In genomic region chr11:22971835-22972709, GRCm38 (mm10) we compare ENCODE assay signal across 8 mouse cellular contexts. TPM values are rescaled to one million over a fixed set of nuclear protein-coding genes. Genes with fewer than 3 reads are reported as not detected.
A peak's percentile ranks its signal among the peaks of the same experiment; 100 is the strongest.
DNase-seq lines count a peak whose midpoint lies in the region; ATAC-seq lines count a peak whose summit lies in the region.

Gene Zrsr1 (plus strand): TSS chr11:22972005.

- H3K9ac ChIP-seq in intestine, embryonic 16.5 days (ENCODE audit: low read depth, low read length), result peak within 1 kb of the TSS; percentile 52
- H3K9ac ChIP-seq in limb, embryonic 11.5 days (ENCODE audit: low read length), result peak within 1 kb of the TSS; percentile 53
- H3K9ac ChIP-seq in midbrain, embryonic 12.5 days (replicated peaks), result peak within 1 kb of the TSS; percentile 55

- no peaks in the 10 kb centered on the region for H3K4me1 ChIP-seq in intestine, embryonic 16.5 days (ENCODE audit: control insufficient read depth, insufficient read depth, low read length)
- no peaks in the 10 kb centered on the region for H3K4me1 ChIP-seq in limb, embryonic 11.5 days (ENCODE audit: control insufficient read depth, insufficient read depth, low read length)
- H3K4me1 ChIP-seq in midbrain, embryonic 12.5 days, result peaks cover 23% of the 10 kb centered on the region

- peaks cover 26% of the 10 kb centered on the region for H3K9me3 ChIP-seq in intestine, embryonic 16.5 days (ENCODE audit: control insufficient read depth, low read length)
- H3K9me3 ChIP-seq in limb, embryonic 11.5 days (ENCODE audit: control insufficient read depth, low read length), result peaks cover 11% of the 10 kb centered on the region; the same call in 1 of the 2 replicates
- H3K9me3 ChIP-seq in midbrain, embryonic 12.5 days, result peaks cover 18% of the 10 kb centered on the region

- peak within 1 kb of the TSS; percentile 78 for H3K27ac ChIP-seq in intestine, embryonic 16.5 days (ENCODE audit: low read length)
- H3K27ac ChIP-seq in limb, embryonic 11.5 days (replicated peaks; ENCODE audit: low read depth, low read length), result no peak within 1 kb of the TSS
- peak within 1 kb of the TSS; percentile 46; the same call in 1 of the 2 replicates for H3K27ac ChIP-seq in midbrain, embryonic 12.5 days (replicated peaks)

- peak within 1 kb of the TSS; percentile 58 for H3K4me3 ChIP-seq in intestine, embryonic 16.5 days (ENCODE audit: low read length)
- H3K4me3 ChIP-seq in limb, embryonic 11.5 days (ENCODE audit: low read depth, low read length), result peak within 1 kb of the TSS; percentile 59
- peak within 1 kb of the TSS; percentile 51 for H3K4me3 ChIP-seq in midbrain, embryonic 12.5 days

- peak; percentile 87 for ATAC-seq in intestine, embryonic 16.5 days
- peak; percentile 73 for ATAC-seq in limb, embryonic 11.5 days (ENCODE audit: insufficient number of reproducible peaks, low FRiP score, low TSS enrichment, low read depth)
- peak; percentile 70 for ATAC-seq in midbrain, embryonic 12.5 days (ENCODE audit: low FRiP score, low read depth)

- intact Hi-C loops in gastrocnemius, postnatal 36 days (cut with DNase I), result loop anchor here (5.0 kb wide), 1 partner anchor 340 kb away; no protein-coding TSS in a partner anchor

- peak; percentile 73 to 76 for DNase-seq in left cerebral cortex, adult 18-20 months (ENCODE audit: low spot score in 2 of 2)
- DNase-seq in left cerebral cortex, adult 11 months (ENCODE audit: low spot score), result no peak
- DNase-seq in embryo, embryonic 11 days, result peak; percentile 76
- peak; percentile 25 to 29 for DNase-seq in gastrocnemius, postnatal 36 days
- DNase-seq in limb, embryonic 11.5 days (ENCODE audit: low spot score), result peak; percentile 64
- peak; percentile 62 for DNase-seq in spleen, adult 12 weeks (ENCODE audit: low spot score)

- H3K4me2 ChIP-seq in intestine, embryonic 16.5 days (ENCODE audit: low read depth, low read length), result peak within 1 kb of the TSS; percentile 60
- peak within 1 kb of the TSS; percentile 76 for H3K4me2 ChIP-seq in limb, embryonic 11.5 days (ENCODE audit: low read depth, severe bottlenecking)
- peak within 1 kb of the TSS; percentile 67 for H3K4me2 ChIP-seq in midbrain, embryonic 12.5 days (replicated peaks)

- 47% methylated on average over 56 of the region's 56 CpGs for WGBS in intestine, embryonic 16.5 days
- WGBS in limb, embryonic 11.5 days, result 51% methylated on average over 56 of the region's 56 CpGs
- WGBS in midbrain, embryonic 12.5 days, result 51% methylated on average over 56 of the region's 56 CpGs

- peaks cover 18% of the 10 kb centered on the region for H3K36me3 ChIP-seq in intestine, embryonic 16.5 days (ENCODE audit: control insufficient read depth, insufficient read depth, low read length)
- 0 out of 2 replicates have a peak, but pooled peaks cover 5% of the 10 kb centered on the region for H3K36me3 ChIP-seq in limb, embryonic 11.5 days (ENCODE audit: control insufficient read depth, insufficient read depth, low read length)
- peaks cover 14% of the 10 kb centered on the region for H3K36me3 ChIP-seq in midbrain, embryonic 12.5 days

- H3K27me3 ChIP-seq in intestine, embryonic 16.5 days (replicated peaks; ENCODE audit: control insufficient read depth, insufficient read depth, low read length), result no peaks in the 10 kb centered on the region
- H3K27me3 ChIP-seq in limb, embryonic 11.5 days (ENCODE audit: control insufficient read depth, insufficient read depth, low read length), result no peaks in the 10 kb centered on the region
- H3K27me3 ChIP-seq in midbrain, embryonic 12.5 days, result no peaks in the 10 kb centered on the region

RNA-seq across cellular contexts. Expression of gene Zrsr1, which starts in this region (rescaled TPM):
- 10 to 100 TPM; 70.9 to 72.5 TPM for total RNA-seq in left cerebral cortex, adult 18-20 months (2021)
- 10 to 100 TPM; 11.2 to 17.6 TPM for total RNA-seq in gastrocnemius, postnatal 36 days (2021)
- polyA plus RNA-seq in intestine, embryonic 16.5 days (2015; fragmentation: Nextera tagmentation; extraction: Ambion mirVana), result 1.8 and 2.2 TPM in 2 replicates
- 2.7 and 4.0 TPM in 2 replicates for polyA plus RNA-seq in limb, embryonic 11.5 days (2014; fragmentation: Nextera tagmentation; extraction: Ambion mirVana)
- polyA plus RNA-seq in midbrain, embryonic 12.5 days (2016; fragmentation: Nextera tagmentation; extraction: Ambion mirVana), result 4.5 and 6.0 TPM in 2 replicates
